Mouse (Mus musculus) c-Kit-positive CD71-positive TER-119-negative erythroid progenitor cells, embryonic 14.5 days (primary cell): ENCODE results near the gene Lce1c.
"Not testable (repeated sequence)": the region's sequence is repeated elsewhere in the genome, so short reads cannot be mapped to it uniquely, and the experiment has no call there.

Source experiments
- DNase-seq: peaks from one replicate; pipeline ENCODE4 v3.0.0-alpha.2; 2013; ENCODE audit warnings: low read depth

The Lce1c gene

DNA sequence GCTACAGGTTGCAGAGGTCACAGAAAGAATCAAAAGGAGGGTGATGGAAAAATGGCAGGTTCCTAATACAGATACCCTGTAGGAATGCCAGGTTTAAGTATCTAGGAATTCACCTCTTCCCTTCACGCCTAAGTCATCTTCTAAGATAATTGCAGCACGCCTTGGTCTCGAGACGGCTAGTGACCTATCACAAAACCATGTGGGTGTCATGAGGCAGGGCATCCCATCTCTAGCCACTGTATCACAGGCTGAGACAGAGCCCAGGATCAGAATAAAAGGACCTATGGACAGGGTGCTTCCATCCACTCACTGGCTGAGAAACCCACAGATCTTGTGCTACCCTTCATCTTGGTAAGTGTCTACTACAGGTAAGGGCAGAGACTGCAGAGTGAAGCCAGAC is at the start of gene Lce1c:
Lce1c (plus strand) TSS at position 301 of the 400 bp plus-strand sequence.
- no peak for DNase-seq

DNA sequence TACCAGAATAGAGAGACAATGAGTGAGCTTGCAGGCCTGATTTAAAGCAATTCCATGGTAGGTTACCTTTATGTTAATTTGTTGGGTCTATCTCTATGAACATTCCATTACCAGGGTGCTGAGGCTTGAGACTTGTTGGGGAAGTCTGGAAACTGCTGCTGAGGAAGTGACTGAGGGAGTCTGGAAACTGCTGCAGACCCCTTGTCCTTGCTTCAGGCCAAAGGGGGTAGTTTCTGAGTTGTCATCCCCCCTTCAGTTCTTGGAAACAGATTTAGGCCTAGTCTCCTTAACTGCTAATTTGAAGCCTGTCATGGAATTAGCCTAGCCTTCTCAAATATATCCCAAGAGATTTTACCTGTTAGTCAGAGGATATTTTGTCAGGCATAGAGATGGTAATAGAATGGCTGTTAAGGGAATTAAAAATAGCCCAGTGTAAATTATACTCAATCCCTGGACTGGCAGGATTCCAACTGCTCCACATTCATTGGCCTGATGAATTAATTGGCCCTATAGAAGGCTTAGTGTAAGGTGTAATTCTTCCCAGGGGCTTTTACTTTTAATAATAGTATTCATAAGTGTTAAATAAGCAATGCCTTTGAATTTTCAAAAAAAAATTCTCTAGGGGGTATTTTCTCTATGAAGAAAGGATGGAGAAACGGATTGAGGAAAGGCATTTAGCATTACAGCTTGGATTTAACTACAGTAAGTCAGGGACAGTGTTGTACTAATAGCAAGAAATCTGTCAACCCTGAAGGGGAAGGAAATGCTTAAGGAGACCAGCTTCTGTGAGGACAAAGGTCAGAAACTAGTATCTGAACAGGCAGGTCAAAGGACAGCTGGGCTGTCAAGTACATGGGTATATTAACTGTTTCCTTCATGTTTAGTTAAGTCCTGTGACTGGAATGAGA is 41.0 kb upstream of the Lce1c start:
- no peak for DNase-seq

GRCm38 (mm10) chr3:92638653-92638991 is 40.4 kb upstream of the Lce1c start:
- no peak for DNase-seq

- no peak for DNase-seq
These were observed 39.2 kb upstream of the Lce1c start for GRCm38 (mm10) chr3:92639854-92640253.

- DNase-seq, result no peak
These were observed 30.8 kb upstream of the Lce1c start, which contains the start of gene Lce1a1 for GRCm38 (mm10) chr3:92648207-92648606. Lce1a1 (minus strand) TSS chr3:92648307.

GRCm38 (mm10) chr3:92656826-92657225 is 22.2 kb upstream of the Lce1c start, which contains the start of gene Lce1b:
Lce1b (minus strand) TSS chr3:92656926.
- no peak for DNase-seq

GRCm38 (mm10) chr3:92670215-92670614 is 8.8 kb upstream of the Lce1c start, which contains the start of gene Lce1a2:
Lce1a2 (minus strand) TSS chr3:92670315.
- no peak for DNase-seq

DNA sequence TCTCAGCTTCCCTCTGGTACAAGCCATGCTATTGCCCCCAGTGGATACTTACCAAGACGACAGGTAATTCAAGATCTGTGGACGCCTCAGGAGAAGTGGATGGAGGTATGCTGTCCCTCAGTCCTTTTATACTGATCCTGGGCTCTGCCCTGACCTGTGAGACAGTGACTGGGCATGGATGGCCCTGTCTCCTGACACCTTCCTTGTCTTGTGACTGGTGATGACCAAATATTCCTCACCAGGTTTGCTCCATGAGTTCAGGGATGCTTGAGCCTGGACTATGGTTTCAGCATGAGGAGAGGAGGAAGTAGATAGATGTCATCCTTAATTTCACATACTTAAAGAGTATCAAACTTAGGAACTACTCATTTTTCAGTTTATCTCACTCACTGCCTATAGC is 8.1 kb downstream of the Lce1c start, which contains the start of gene Lce1d:
Lce1d (minus strand) TSS at position 101 of the 400 bp plus-strand sequence.
- DNase-seq, result no peak

- not testable (repeated sequence) for DNase-seq
These were observed 10.1 kb downstream of the Lce1c start for GRCm38 (mm10) chr3:92689154-92689553.

- no peak for DNase-seq
These were observed 12.6 kb downstream of the Lce1c start for GRCm38 (mm10) chr3:92691688-92692087.

DNA sequence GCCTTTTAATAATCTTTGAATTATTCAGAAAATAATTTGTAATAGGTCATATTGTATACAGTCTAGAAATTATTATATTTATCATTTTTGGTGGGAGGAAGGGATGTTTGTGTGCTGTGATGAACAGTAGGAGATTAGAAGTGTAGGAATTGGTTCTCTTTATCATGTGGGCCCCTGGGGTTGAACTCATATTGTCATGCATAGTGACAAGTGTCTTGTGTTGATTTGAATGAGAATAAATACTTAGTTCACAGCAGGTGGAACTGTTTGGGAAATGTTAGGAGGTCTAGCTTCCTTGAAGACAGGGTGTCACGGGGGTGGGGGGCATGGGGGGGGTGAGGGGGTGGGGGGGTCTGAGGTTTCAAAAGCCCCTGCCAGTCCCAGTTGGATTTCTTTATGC is 15.6 kb downstream of the Lce1c start:
- no peak for DNase-seq

DNA sequence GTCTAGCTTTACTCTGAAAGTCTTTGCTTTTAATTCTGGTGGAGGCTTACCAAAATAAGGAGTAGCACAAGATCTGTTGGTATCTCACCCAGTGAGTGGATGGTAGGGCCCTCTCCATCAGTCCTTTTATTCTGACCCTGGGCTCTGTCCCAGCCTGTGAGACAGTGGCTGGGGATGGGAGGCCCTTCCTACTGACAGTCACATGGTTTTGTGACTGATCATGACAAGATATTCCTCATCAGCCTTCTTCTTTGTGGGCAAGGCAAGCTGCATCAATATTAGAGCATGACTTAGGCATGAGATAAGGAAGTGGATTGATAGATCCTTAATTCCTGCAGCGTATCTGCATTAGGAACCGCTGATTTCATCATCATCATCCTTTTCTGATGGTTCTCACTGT is 29.9 kb downstream of the Lce1c start, which contains the start of gene Lce1e:
Lce1e (minus strand) TSS at position 101 of the 400 bp plus-strand sequence.
- no peak for DNase-seq

DNA sequence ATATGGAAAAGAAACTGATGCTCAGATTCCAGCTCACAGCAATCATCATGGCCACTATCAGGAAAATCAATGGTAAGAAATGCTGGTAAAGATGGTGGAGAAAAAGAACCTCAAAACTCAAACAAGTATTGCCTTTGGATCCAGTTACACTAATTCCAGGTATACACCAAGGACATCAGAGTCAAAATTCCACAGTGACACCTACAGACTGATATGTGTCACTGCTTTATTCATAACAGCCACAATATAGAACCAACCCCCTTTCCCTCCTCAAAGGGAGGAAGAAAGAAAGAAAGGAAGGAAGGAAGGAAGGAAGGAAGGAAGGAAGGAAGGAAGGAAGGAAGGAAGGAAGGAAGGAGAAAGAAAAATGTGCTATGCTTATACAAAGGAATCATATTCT is 36.1 kb downstream of the Lce1c start:
- no peak for DNase-seq

DNA sequence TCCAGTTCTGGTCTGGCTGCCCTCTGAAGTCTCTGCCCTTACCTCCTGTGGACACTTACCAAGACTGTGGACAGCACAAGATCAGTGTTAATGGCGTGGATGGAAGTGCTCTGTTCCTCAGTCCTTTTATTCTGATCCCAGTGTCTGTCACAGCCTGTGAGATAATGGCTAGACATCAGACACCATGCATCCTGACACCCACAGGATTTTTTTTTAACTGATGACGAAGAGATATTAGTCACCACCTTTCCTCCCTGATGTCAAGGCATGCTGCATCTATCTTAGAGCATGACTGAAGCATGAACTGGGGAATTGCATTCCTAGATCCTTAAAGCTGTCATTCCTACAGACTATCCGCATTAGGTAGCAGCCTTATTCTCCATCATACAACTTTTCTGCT is 41.2 kb downstream of the Lce1c start, which contains the start of gene Lce1f:
Lce1f (minus strand) TSS at position 101 of the 400 bp plus-strand sequence.
- DNase-seq, result no peak

DNA sequence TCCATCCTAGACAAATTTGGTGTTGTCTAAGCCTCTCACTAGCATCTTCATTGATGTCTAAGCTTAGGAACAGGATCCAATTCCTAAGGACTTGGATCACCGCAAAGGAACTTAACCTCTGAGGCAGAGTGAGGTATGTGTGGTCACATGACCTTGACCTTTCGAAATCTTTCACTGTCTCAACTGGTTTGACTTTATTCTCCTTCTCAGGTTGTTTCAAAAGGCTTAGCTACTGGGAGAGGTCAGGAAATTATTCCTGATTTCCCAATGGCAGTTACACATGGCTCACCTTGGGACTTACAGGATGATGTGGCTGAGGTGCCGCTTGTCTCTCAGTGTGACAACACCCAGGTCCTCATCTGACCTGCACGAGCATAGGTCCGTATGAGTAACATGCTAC is 43.6 kb downstream of the Lce1c start:
- DNase-seq, result no peak
